Mouse (Mus musculus): ENCODE measurements around the gene Ephb2.

- TF ChIP-seq CTCF (IDR thresholded peaks at IDR 0.05; ENCODE audit: extremely low read depth, insufficient read length, insufficient replicate concordance, low read depth, low read length) = no peak
- TF ChIP-seq POLR2A (IDR thresholded peaks at IDR 0.05; ENCODE audit: low read depth, low read length) = no peak
Observed at GRCm38 (mm10) chr4:136651882-136652527, 183.8 kb downstream of the Ephb2 start.

All from small intestine, adult 2 months (tissue).